Mouse (Mus musculus): ENCODE results near the gene Tanc1.

DNA sequence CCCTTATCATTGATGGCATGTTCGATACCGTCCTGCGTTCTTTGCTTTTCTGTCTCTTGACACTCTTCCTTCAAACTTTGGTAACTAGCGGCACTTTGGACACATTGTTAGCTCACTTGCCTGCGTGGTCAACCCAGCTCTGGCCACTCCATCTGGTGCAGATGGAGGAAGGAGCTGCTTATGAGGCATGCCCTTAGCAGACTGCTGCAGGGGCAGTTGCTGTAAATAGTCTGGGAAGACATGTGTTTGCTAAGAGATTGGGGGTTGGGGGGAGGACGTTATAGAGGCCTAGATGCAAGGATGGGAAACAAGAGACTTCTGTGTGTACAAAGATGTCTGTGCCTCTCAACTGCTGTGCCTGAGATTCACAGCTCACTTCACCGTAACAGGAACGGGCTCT lies 100.2 kb downstream of the Tanc1 start:
- TF ChIP-seq CTCF (IDR thresholded peaks at IDR 0.05; ENCODE audit: low read depth) (no peak), EP300 (IDR thresholded peaks at IDR 0.05; ENCODE audit: low read depth) (no peak)
